Mouse (Mus musculus) adrenal gland (tissue): ENCODE data around the gene Oprl1.

ENCODE experiments used
- intact Hi-C: fragments of 180-260 bp; cut with DNase I; formaldehyde crosslinking; loops from one replicate; pipeline ENCODE4 v1.15.1; 2025
- long read RNA-seq, 2 experiments: library from polyadenylated mRNA; unstranded; transcript quantifications; one replicate each; pipeline ENCODE4 v2.0.0; 2020; ENCODE audit warnings: borderline replicate concordance in 1 of 2; ENCODE audit not compliant: insufficient replicate concordance in 1 of 2

The Oprl1 gene
- long read RNA-seq, experiment 1 = 0 reads
- long read RNA-seq, experiment 2, partial matches to known transcripts = 0 of 1 reads
- long read RNA-seq, experiment 2, other reads (novel, unspliced or antisense) = 0 of 1 reads

DNA sequence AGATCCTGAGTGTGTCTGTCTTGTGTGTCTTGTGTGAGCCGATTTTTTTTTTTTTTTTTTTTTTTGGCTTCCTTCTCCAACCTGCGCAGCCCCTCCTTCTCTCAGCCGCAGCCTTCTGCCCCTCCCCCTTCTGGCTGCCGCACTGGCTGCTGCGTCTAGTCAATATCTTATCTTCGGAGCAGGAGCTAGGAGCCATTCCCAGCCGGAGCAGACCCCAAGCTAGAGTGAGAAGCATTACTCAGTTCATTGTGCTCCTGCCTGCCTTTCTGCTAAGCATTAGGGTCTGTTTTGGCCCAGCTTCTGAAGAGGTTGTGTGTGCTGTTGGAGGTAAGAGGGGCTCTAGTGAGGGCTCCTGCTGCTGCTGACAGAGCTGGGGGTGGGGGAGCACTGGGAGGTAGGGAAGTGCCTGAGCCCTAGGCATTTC, at the start of gene Oprl1:
Gene Oprl1, plus strand, starts transcription at position 114 of the 424 bp plus-strand sequence.
- intact Hi-C loops = no loop called here

DNA sequence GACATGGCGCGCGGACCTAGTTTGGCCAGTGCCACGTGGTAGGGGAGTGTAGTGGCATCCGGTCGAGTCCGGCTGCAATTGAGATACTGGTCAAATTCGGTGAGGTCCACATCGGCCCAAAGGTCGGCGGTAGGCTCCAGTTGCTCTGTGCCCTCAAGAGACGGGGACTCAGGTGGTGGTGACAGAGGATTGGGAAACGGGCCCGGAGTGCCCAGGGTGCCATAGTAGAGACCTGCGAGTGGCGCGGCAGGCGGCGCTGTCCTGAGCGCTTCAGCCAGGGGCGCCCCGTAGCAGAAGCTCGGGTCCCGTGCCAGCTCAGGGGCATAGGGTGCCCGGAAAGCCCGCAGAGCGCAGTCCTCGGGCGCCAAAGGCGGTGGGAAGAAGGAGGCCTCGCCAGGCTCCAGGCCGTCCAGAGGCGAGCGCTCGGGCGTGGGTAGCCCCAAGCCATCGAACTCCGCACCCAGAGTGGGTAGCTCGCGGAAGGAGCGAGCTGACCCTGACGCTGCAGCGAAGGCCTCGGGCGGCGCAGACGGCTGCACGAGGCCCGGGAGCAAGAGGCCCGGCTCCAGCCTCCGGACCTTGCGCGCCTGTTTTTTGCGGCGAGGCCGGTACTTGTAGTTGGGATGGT, 44.4 kb upstream of the Oprl1 start:
- intact Hi-C loops = no loop called here

DNA sequence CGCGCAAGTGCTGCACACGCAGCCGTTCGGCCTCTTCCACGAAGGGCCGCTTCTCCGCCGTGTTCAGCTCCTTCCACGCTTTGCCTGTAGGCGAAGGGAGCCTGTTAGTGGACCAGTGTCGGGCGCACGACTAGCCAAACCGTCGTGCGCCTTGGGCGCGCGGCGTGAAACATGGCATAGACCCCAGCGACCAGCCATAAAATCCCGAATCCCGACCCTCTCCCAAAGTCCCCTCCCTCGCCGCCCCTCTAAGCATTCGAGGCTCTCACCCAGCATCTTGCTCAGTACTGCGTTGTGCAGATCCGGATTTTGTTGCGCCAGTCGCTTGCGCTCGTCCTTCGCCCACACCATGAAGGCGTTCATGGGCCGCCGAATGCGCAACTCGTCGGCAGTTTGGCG, 43.9 kb upstream of the Oprl1 start:
- intact Hi-C loops = no loop called here

DNA sequence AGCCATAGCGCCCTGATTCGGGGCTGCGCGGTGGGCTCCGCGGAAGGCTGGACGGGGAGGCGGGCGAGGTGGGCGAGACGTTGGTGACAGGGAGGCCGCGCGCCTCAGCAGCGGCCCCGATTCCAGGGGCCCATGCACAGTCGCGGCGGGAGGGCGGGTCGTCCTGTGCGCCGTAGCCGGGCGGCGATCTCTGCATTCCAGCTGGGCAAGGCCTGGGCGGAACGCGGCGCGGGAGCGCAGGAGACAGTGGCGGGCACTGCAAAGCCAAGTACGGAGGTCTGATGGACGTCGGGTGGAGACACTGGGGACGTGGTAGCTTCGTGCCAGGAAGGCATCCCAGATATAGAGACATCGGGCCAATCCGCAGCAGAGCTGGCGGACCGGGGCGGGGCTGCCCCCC, 43.5 kb upstream of the Oprl1 start, which contains the start of gene Sox18:
Gene Sox18, minus strand, starts transcription at position 315 of the 400 bp plus-strand sequence.
- intact Hi-C loops = no loop called here

DNA sequence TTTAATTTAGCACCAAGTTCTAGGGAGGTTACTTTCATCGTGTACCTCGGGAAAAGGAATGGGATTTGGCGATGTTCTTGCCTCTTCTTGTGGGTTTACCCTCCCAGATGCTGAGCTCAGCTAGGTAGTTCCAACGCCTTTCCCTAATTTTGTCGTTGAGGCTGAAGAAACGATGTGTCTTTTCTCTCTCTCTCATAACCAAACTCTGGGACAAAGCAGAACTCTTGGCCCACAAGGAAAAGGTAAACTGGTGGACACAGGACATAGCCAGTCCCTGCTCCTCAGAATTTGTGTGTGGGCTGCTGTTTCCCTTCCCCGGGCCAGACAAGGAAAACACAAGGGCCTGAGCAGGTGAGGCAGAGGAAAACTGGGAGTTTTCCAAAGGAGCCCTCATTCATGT, 42.8 kb upstream of the Oprl1 start:
- intact Hi-C loops = no loop called here

DNA sequence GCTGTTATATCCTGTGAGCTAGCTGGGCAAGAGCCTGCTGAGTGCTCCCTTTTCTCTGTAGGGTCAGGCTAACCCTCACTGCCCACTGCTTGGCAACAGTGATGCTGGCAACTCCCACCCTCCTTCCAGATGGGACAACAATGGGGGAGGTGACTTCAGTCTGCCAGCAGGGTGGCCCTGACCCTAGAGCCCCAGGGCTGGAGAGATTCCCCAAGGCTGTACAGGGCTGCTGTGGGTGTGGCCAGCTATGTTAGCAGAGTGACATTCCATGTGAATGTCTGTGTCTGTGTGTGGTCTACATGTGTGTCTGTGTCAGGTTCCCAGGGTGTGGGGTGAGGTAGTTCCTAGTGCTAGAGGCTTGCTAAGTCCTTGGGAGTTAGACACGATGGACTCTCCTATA, 41.3 kb upstream of the Oprl1 start:
- intact Hi-C loops = no loop called here

DNA sequence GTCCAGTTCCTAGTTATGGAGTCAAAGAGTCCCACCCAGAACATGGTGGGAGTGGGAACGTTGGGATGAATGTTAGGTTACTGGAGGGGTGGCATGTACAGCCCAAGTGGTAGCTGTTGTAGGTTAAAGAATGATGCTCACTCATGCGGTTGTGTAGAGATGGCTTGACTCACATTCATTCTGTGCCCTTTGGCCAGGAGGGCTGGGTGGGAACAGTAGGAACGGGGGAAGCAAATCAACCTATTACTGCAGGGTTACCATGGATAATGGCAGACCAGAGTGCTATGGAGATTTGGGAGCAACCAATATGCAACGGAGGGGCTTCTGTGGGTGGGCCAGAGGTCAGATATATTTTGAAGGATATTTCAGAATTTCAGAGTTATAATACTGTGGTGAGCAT, 39.9 kb upstream of the Oprl1 start:
- intact Hi-C loops = loop anchor here (5.0 kb wide), 1 partner anchor 33 kb away; no protein-coding TSS in a partner anchor

DNA sequence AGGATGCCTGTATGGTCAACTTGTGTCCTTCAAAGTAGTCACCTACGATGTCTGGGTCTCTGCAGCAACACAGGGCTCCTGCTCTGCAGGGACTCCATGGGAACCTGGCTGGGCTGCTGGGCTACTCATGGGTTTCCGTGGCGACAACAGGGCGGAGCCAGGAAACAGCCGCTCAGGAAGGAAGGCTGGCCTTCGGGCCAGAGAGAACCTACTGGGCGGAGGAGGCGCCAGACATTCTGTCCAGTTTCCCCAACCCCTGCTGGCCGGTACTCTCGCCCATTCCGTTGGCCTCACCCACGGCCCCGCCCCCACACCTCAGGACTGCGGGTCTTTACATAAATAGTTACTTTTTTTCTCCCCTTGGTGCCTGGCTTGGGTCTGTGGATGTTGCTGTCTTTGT, 39.4 kb upstream of the Oprl1 start:
- intact Hi-C loops = loop anchor here (5.0 kb wide), 1 partner anchor 33 kb away; no protein-coding TSS in a partner anchor

DNA sequence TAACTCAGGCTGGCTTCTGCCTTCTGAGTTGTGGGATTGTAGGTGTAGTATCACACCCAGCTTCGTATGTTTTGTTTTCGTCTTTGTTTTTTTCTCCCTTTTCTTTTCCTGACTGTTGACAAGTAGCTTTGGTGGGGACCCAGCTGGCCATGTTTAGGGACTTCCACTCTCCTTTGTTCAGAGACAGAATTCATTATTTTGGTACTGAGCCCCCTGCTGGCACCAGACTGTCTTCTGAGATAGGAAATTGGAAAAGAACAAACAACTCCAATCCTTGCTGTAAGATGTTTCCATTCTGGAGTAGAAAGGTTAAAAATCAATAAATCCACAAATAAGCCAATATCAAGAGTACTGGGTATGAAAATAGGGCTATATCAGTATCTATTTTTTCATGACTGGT, 38.4 kb upstream of the Oprl1 start:
- intact Hi-C loops = loop anchor here (5.0 kb wide), 1 partner anchor 34 kb away; no protein-coding TSS in a partner anchor

DNA sequence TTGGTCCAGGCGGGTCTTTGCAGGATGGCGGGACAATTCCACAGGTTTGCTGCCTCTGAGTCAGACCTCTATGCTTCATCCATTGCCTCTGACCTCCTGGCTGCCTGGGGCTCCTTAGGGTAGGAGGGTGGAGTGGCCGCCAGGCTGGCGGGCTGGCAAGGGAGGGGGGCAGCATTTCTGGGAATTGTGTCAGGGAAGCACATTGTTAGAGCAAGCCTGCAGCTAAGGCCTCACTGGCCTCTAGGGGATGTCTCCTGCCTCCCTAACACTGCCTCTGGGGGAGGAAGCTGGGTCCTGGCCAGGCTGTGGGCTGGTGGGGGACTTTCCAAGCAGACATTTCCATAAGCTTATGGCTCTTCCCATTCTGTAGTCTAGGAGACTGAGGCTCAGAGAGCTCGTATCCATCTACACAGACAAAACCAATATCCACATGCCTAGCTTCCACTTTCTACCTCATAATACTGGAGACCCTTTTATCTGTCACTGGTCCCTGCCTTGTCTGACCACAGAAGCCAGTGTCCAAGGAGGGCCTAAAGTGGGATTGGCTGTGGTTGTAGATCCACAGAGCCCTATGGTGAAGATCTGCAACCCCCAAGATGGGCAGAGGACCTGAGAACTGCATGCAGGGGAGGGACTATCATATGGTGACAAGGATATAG, 37.6 kb upstream of the Oprl1 start:
- intact Hi-C loops = loop anchor here (5.0 kb wide), 1 partner anchor 35 kb away; no protein-coding TSS in a partner anchor

DNA sequence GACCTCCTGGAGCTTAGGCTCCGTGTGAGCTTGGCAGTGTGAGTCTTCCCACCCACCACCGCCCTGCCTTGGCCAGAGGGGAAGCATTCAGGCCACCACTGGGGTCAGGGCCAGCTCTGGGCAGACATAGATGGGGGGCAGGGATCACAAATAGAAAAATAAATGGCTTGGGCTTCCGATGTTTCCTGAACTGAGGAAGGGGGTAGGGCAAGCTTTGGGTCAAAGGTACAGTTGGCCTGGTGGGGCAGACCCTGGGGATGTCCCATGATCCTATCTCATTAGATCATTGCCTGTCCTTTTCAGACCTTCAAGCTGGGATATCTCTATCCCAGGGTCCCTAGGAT, 37.1 kb upstream of the Oprl1 start:
- intact Hi-C loops = loop anchor here (2.0 to 5.0 kb wide), 2 partner anchors 19 to 35 kb away; no protein-coding TSS in a partner anchor

DNA sequence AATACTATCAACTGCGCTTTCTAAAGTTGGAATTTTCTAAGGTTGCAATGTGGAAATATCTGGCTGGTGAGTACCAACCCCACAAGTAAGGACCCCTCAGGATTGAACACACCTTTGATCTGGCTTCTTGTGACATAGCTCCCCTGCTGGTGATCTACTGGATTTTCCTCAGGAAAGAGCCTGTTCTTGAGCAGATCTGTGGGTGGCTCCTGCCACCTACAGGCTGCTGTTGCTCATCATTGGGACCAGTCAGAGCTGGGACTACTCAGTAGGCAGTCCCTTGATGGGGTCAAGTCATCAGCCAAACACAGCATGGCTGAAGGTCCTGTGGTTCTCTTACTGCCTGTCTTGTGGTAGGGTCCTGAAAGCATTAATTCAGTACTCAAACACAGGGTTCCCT, 36.0 kb upstream of the Oprl1 start:
- intact Hi-C loops = loop anchor here (2.0 to 5.0 kb wide), 2 partner anchors 20 to 36 kb away; no protein-coding TSS in a partner anchor

DNA sequence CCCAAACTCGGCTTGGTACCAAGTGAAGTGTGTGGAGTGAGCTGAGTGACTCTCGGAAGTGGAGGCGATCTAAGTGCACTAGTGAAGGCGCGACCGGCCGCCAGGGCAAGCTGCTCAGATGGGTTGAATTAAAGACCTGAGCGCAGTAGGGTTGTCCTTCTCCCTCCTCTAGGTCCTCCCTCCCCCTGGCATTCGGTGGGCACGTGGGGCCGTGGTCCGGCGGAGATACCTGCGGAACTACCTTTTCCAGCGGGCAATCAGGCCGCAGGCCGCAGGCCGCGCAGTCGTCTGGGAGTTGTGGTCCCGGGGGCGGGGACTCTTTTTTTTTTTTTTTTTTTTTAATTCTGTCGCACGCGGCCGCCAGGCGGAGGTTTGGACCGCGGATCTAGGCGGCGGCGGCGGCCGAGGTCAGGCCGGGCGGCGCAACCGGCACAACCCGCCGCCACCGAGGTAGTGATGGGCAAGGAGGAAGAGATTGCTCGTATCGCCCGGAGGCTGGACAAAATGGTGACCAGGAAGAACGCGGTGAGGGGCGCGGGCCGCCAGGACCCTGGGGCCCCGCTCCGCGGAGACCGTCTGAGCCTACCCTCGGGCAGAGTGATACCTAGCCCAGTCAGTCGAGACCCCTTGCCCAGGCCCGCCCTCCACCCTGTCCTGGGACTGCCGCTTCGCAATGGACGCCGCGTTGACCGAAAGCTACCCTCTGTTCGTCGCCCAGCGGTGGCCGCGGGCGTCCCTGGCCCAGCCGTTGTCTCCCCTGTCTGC, 34.7 kb upstream of the Oprl1 start, which contains the start of gene Tcea2:
Gene Tcea2, plus strand, starts transcription at position 360 of the 765 bp plus-strand sequence.
- intact Hi-C loops = loop anchor here (2.0 to 5.0 kb wide), 2 partner anchors 21 to 38 kb away; no protein-coding TSS in a partner anchor

DNA sequence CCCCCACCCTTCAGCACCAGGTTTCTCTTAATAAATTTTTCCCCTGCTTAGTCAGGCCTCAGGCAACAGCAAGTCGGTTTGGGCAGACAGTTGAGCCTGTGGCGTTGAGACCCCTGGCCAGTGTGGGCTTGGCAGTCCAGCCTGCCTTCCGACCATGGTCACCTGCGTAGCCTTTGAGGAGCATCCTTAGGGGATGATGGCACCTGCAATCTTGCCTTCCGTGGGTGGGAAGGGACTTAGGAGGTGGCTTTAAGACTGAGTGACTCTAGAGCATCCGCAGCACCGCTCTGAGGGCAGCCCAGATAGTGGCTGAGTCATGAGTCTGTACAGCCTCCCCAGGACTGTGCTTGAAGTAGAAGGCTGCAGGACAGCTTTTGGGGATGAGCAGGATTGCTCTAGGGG, 34.1 kb upstream of the Oprl1 start:
- intact Hi-C loops = no loop called here

DNA sequence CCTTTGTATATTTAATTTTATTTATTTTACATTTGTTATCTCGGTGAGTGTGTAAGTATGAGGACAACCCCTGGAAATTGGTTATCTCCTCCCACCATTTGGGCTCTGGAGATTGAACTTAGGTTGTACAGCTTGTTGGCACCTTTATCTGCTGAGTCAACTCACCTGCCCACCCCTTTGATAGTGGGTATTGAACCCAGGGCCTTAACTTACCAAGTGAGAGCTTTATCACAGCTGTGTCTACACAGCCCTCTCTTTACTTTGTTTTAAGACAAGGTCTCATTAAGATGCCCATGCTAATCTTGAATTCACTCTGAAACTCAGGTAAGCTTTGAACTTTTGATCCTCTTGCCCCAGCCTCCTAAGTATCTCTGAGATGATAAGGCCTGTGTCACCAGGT, 32.8 kb upstream of the Oprl1 start:
- intact Hi-C loops = no loop called here

DNA sequence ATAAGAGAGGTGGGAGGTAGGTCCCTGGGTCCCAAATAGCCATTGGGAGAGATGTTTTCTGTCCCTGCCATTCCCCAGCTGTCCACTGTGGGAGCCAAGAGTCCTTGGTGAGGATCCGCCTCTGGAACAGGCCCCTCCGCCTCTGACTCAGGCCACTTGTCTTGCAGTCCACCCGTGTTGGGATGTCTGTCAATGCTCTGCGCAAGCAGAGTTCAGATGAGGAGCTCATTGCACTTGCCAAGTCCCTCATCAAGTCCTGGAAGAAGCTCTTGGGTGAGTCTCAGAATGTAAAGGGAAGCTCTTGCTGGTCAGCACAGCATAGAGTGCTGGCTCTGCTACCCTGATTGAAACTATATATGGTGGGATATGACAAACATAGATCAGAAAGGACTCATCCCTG, 31.4 kb upstream of the Oprl1 start:
- intact Hi-C loops = no loop called here

DNA sequence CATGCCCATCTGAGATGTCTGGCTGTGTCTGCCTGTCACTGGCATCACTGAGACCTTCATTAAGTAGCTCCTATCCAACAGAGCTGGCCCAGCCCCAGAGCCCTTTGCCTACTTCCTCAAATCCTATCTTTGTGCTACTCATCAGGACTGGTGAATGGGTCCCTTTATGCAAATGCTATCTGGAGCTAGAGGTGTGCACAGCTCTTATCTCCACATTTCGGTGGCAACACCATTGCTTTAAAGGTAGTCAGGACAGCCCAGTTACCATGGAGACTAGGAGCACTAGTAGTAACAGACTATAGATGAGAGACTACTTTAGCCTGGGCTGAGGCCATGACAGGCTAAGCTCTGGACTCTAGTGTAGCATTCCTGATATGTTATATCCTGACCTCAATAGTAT, 30.1 kb upstream of the Oprl1 start:
- intact Hi-C loops = no loop called here

DNA sequence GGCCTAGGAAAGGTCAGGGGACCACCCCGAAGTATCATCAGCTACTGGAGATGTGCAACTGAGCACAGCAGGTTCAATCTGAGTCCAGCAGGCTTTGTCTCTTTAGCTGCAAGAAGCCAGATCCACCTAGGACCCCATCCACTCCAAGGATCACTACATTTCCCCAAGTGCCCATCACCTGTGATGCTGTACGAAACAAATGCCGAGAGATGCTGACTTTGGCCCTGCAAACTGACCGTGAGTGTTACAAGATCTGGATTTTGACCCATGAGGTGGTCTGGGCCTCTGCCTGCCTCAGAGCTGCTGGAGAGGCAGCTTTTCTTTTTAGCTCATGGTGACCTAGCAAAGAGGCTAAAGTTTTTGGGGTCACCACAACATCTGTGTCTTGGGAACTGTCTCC, 29.1 kb upstream of the Oprl1 start:
- intact Hi-C loops = no loop called here

DNA sequence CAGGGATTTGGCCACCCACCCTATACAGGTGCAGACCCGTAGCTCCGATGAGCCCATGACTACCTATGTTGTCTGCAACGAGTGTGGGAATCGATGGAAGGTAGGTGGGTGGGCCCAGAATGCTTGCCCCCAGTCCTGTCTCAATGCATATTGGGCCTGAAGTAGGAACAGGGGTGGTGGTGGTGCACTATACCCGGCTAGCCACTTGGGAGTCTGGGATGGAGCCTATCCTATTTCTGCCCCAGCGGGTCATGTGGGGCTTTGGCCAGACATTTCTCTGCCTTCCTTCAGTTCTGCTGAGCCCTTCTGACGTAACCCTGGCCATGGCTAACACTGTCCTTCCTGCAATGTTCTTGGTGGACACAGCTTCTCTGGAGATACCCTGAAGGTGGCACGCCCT, 27.2 kb upstream of the Oprl1 start:
- intact Hi-C loops = no loop called here

DNA sequence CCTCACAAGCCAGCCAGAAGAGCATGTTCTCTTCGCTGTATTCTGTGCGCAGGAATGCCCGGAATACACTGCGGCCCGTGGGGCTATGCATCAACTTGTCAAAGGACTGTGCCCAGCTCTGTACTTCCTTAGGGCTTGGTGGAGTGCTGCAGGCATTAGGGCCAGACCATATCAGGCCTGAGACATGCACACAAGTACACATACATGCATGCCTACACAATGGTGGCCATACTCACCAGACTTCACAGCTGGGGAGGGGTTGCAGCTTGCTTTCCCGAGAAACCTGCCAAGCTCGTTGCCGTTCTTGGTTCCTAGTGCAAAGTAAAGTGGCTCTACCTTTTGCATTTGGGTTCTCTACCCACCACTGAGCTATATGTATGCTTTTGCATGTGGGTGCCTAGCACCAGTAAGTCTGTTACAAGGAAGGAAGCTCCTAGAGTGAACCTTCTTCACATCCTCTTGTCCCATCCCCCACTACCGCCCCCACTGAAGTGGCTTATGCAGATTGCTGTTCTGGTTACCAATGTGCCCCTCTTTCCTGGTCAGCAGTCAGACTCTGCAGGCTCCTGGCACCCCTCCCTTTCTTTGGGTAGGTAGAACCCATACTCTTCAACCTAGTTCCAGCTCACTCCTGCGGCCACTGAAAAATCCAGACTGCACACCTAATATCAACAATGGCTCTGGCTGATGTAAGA, 25.2 kb upstream of the Oprl1 start:
- intact Hi-C loops = no loop called here

DNA sequence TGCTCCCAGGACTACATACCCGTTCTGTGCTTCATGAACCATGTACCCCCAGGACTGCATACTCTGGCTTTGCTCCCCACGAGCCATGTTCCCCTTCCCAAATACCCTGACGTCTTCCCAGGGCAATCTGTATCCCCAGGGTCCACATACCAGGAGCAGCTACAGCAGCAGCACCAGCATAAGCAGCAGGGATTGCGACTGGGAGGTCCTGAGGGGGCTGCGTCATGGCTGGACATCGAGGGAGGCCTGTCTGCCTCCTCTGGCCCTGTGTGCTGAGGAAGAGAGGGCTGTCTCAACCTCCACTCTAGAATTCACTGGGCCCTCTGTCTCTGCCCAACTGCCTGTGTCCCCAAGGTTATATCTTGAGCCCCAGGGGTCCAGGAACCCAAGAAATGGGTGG, 23.7 kb upstream of the Oprl1 start:
- intact Hi-C loops = no loop called here
